ENCODE assay signal across 19 mouse cellular contexts in the genomic region with DNA sequence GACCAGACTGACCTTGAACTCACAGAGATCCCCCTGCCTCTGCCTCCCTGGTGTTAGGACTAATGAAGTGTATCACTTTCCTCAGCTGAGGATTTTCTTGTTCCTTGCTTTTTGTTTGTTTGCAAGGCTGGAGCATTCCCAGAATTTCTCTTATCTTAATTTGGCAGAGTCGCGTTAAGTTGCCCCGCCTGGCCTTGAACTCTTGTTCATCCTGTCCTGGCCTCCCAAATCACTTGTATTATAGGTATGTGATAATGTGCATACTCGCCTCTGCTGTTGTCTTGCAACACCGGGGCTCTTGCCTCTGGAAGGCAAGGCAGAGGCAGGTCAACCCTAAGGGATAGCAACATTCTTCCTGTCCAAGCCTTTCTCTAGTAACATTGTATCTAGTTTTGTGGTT. TPM values are rescaled to one million over a fixed set of nuclear protein-coding genes. Genes with fewer than 3 reads are reported as not detected.
A peak's percentile ranks its signal among the peaks of the same experiment; 100 is the strongest.
DNase-seq lines count a peak whose midpoint lies in the region; ATAC-seq and TF ChIP-seq lines count a peak whose summit lies in the region.
"Had no signal": no experiment of that assay in that cellular context is flagged by ENCODE, and none has a peak within 500 bp of the region (broad histone marks: within the 10 kb centered on the region; RNA-seq: fewer than 3 reads in every experiment).

No protein-coding gene starts in this region.

- no peaks in the 10 kb centered on the region for H3K27me3 ChIP-seq in liver, postnatal 0 days (ENCODE audit: insufficient read depth, low read length)
- H3K27me3 ChIP-seq in liver, embryonic 13.5 days, result no peaks in the 10 kb centered on the region
- no peaks in the 10 kb centered on the region for H3K27me3 ChIP-seq in hindbrain, postnatal 0 days (ENCODE audit: insufficient read depth, low read length)
- no peaks in the 10 kb centered on the region for H3K27me3 ChIP-seq in forebrain, embryonic 10.5 days (ENCODE audit: poor library complexity, severe bottlenecking)
- H3K27me3 ChIP-seq: embryonic facial prominence, embryonic 13.5 days; heart, embryonic 12.5 days; hindbrain, embryonic 15.5 days had no signal

- 61% methylated on average over 5 of the region's 5 CpGs for WGBS in liver, postnatal 0 days (ENCODE audit: insufficient replicate concordance)
- WGBS in liver, embryonic 13.5 days (ENCODE audit: insufficient replicate concordance), result 41% methylated on average over 5 of the region's 5 CpGs
- 90% methylated on average over 5 of the region's 5 CpGs for WGBS in hindbrain, postnatal 0 days
- WGBS in forebrain, embryonic 10.5 days, result 89% methylated on average over 5 of the region's 5 CpGs

- ATAC-seq in liver, postnatal 0 days, result no peak
- no peak for ATAC-seq in liver, embryonic 13.5 days (ENCODE audit: low read depth)
- no peak for ATAC-seq in hindbrain, postnatal 0 days
- ATAC-seq: forebrain, embryonic 14.5 days had no signal

- no peak for TF ChIP-seq EP300 in liver, postnatal 0 days (IDR thresholded peaks at IDR 0.05; ENCODE audit: low read depth)

- DNase-seq in liver, result peak; percentile 52
- DNase-seq in liver, postnatal 0 days, result no peak
- DNase-seq in 416B (ENCODE audit: low read depth), result peak; percentile 7
- DNase-seq in c-Kit-positive CD71-positive TER-119-positive erythroid progenitor cells, embryonic 14.5 days (ENCODE audit: low spot score), result peak; percentile 55
- DNase-seq in liver, embryonic 13.5 days, result no peak
- no peak for DNase-seq in hindbrain, postnatal 0 days (ENCODE audit: low spot score)
- no peak for DNase-seq in forebrain, embryonic 10.5 days (ENCODE audit: extremely low spot score, low spot score)
- no peak for DNase-seq in kidney, adult 9 months
- DNase-seq: adrenal gland, postnatal 14 days; cerebellum, adult 18-20 months; cerebellum, adult 9-11 months; cerebellum, postnatal 36 days; gastrocnemius, adult 2 months; gastrocnemius, postnatal 25 days had no signal

- no peak overlapping the region for H3K27ac ChIP-seq in liver, postnatal 0 days (ENCODE audit: low read depth)
- peak overlapping the region; percentile 24 for H3K27ac ChIP-seq in liver, embryonic 13.5 days
- no peak overlapping the region for H3K27ac ChIP-seq in hindbrain, postnatal 0 days
- H3K27ac ChIP-seq in forebrain, embryonic 10.5 days, result no peak overlapping the region
- H3K27ac ChIP-seq: embryonic facial prominence, embryonic 13.5 days; gastrocnemius, adult 2 months; hindbrain, embryonic 10.5 days; hindbrain, embryonic 15.5 days had no signal

- no peak for TF ChIP-seq CTCF in liver, postnatal 0 days (IDR thresholded peaks at IDR 0.05; ENCODE audit: low read depth)
- no peak for TF ChIP-seq CTCF in hindbrain, postnatal 0 days (IDR thresholded peaks at IDR 0.05; ENCODE audit: low read depth)

- H3K4me3 ChIP-seq in liver, postnatal 0 days (ENCODE audit: low read depth, low read length), result no peak overlapping the region
- no peak overlapping the region for H3K4me3 ChIP-seq in liver, embryonic 13.5 days (replicated peaks)
- no peak overlapping the region for H3K4me3 ChIP-seq in hindbrain, postnatal 0 days (ENCODE audit: low read length)
- H3K4me3 ChIP-seq in forebrain, embryonic 10.5 days, result no peak overlapping the region
- H3K4me3 ChIP-seq: embryonic facial prominence, embryonic 13.5 days; gastrocnemius, adult 2 months; heart, embryonic 12.5 days; hindbrain, embryonic 10.5 days; hindbrain, embryonic 15.5 days had no signal

- H3K4me1 ChIP-seq in liver, postnatal 0 days (ENCODE audit: insufficient read depth), result peaks cover 8% of the 10 kb centered on the region
- H3K4me1 ChIP-seq in liver, embryonic 13.5 days (replicated peaks), result peaks cover 44% of the 10 kb centered on the region
- H3K4me1 ChIP-seq in hindbrain, postnatal 0 days (ENCODE audit: insufficient read depth, low read length), result peaks cover 6% of the 10 kb centered on the region; the same call in 1 of the 2 replicates
- H3K4me1 ChIP-seq in forebrain, embryonic 10.5 days, result peaks cover 22% of the 10 kb centered on the region

- H3K36me3 ChIP-seq in liver, postnatal 0 days (replicated peaks; ENCODE audit: insufficient read depth, low read length), result peaks cover 4% of the 10 kb centered on the region
- peaks cover 18% of the 10 kb centered on the region for H3K36me3 ChIP-seq in liver, embryonic 13.5 days
- H3K36me3 ChIP-seq in hindbrain, postnatal 0 days (ENCODE audit: insufficient read depth, low read length), result peaks cover 8% of the 10 kb centered on the region; the same call in 1 of the 2 replicates
- peaks cover 48% of the 10 kb centered on the region for H3K36me3 ChIP-seq in forebrain, embryonic 10.5 days (replicated peaks)

- no peak overlapping the region for H3K9ac ChIP-seq in liver, postnatal 0 days (replicated peaks)
- H3K9ac ChIP-seq in liver, embryonic 13.5 days, result peak overlapping the region; percentile 30
- no peak overlapping the region for H3K9ac ChIP-seq in hindbrain, postnatal 0 days (replicated peaks; ENCODE audit: low read length)
- H3K9ac ChIP-seq: embryonic facial prominence, embryonic 13.5 days; heart, embryonic 12.5 days; hindbrain, embryonic 15.5 days had no signal

- no peaks in the 10 kb centered on the region for H3K9me3 ChIP-seq in liver, postnatal 0 days (ENCODE audit: low read length)
- H3K9me3 ChIP-seq in liver, embryonic 13.5 days (replicated peaks), result no peaks in the 10 kb centered on the region
- no peaks in the 10 kb centered on the region for H3K9me3 ChIP-seq in hindbrain, postnatal 0 days (ENCODE audit: low read length)
- H3K9me3 ChIP-seq in forebrain, embryonic 10.5 days, result no peaks in the 10 kb centered on the region
- H3K9me3 ChIP-seq: embryonic facial prominence, embryonic 13.5 days; heart, embryonic 12.5 days; hindbrain, embryonic 10.5 days; hindbrain, embryonic 15.5 days had no signal

- no peak overlapping the region for H3K4me2 ChIP-seq in liver, postnatal 0 days (ENCODE audit: low read depth, low read length)
- H3K4me2 ChIP-seq in liver, embryonic 13.5 days, result peak overlapping the region; percentile 28
- no peak overlapping the region for H3K4me2 ChIP-seq in hindbrain, postnatal 0 days (ENCODE audit: low read depth, low read length)
- H3K4me2 ChIP-seq: embryonic facial prominence, embryonic 13.5 days; heart, embryonic 12.5 days; hindbrain, embryonic 15.5 days had no signal

RNA-seq across cellular contexts. Expression of gene Nudt1, which starts 2.6 kb away (rescaled TPM):
- 18.1 and 18.6 TPM in 2 replicates for polyA plus RNA-seq in liver, postnatal 0 days (2015; fragmentation: Nextera tagmentation; extraction: Ambion mirVana)
- polyA plus RNA-seq in liver, embryonic 13.5 days (2015; fragmentation: Nextera tagmentation; extraction: Ambion mirVana), result 34.8 and 35.5 TPM in 2 replicates
- total RNA-seq in hindbrain, postnatal 0 days (2014; rRNA removed), result 7.5 and 8.7 TPM in 2 replicates
- 19.7 and 21.4 TPM in 2 replicates for polyA plus RNA-seq in hindbrain, postnatal 0 days (2015; fragmentation: Nextera tagmentation; extraction: Ambion mirVana)
- 57.4 TPM in 2 replicates for polyA plus RNA-seq in forebrain, embryonic 10.5 days (2016; fragmentation: Nextera tagmentation; extraction: Ambion mirVana)

RNA-seq across cellular contexts. Expression of gene Mad1l1, which starts 2.7 kb away (rescaled TPM):
- 16.4 and 17.0 TPM in 2 replicates for polyA plus RNA-seq in liver, postnatal 0 days (2015; fragmentation: Nextera tagmentation; extraction: Ambion mirVana)
- 24.8 and 25.9 TPM in 2 replicates for polyA plus RNA-seq in liver, embryonic 13.5 days (2015; fragmentation: Nextera tagmentation; extraction: Ambion mirVana)
- 18.6 and 29.1 TPM in 2 replicates for total RNA-seq in hindbrain, postnatal 0 days (2014; rRNA removed)
- 27.2 and 30.9 TPM in 2 replicates for polyA plus RNA-seq in hindbrain, postnatal 0 days (2015; fragmentation: Nextera tagmentation; extraction: Ambion mirVana)
- polyA plus RNA-seq in forebrain, embryonic 10.5 days (2016; fragmentation: Nextera tagmentation; extraction: Ambion mirVana), result 60.8 and 62.7 TPM in 2 replicates

RNA-seq across cellular contexts. Expression of gene Mrm2, which starts 7.6 kb away (rescaled TPM):
- 7.2 and 8.1 TPM in 2 replicates for polyA plus RNA-seq in liver, postnatal 0 days (2015; fragmentation: Nextera tagmentation; extraction: Ambion mirVana)
- polyA plus RNA-seq in liver, embryonic 13.5 days (2015; fragmentation: Nextera tagmentation; extraction: Ambion mirVana), result 12.4 and 13.0 TPM in 2 replicates
- total RNA-seq in hindbrain, postnatal 0 days (2014; rRNA removed), result 14.5 and 15.6 TPM in 2 replicates
- polyA plus RNA-seq in hindbrain, postnatal 0 days (2015; fragmentation: Nextera tagmentation; extraction: Ambion mirVana), result 15.0 and 15.8 TPM in 2 replicates
- 22.9 TPM in 2 replicates for polyA plus RNA-seq in forebrain, embryonic 10.5 days (2016; fragmentation: Nextera tagmentation; extraction: Ambion mirVana)

Comparison
In these comparisons a context has a peak if more than half of its experiments do, and no peak if none do; other contexts are left out.
1. DNase-seq: peak in liver (single experiment), 416B (single experiment) and c-Kit-positive CD71-positive TER-119-positive erythroid progenitor cells, embryonic 14.5 days (single experiment); none in liver, postnatal 0 days (single experiment), liver, embryonic 13.5 days (single experiment), hindbrain, postnatal 0 days (single experiment), forebrain, embryonic 10.5 days (single experiment) and kidney, adult 9 months (single experiment).